Mouse (Mus musculus) hindbrain, embryonic 11.5 days (tissue): ENCODE data around the gene Hcls1. TPM values are rescaled to one million over a fixed set of nuclear protein-coding genes. Genes with fewer than 3 reads are reported as not detected.

Experiments used
- ATAC-seq: fragments of 200-750 bp; cut with Nextera tagmentation; 2 replicates; pipeline ENCODE4 v1.8.0; 2017; ENCODE audit warnings: mild to moderate bottlenecking, moderate TSS enrichment, moderate library complexity; ENCODE audit not compliant: low FRiP score
- DNase-seq: peaks from one replicate; pipeline ENCODE4 v3.0.0-alpha.2; 2015; ENCODE audit warnings: low spot score
- H3K27ac ChIP-seq: fragments of 300-500 bp; sonication (generic); 2 replicates; pipeline ENCODE4 v1.5.1; 2014; ENCODE audit warnings: mild to moderate bottlenecking, low read depth, low read length
- H3K27me3 ChIP-seq: fragments of 300-500 bp; sonication (generic); 2 replicates; pipeline ENCODE4 v1.6.1; 2014; ENCODE audit warnings: mild to moderate bottlenecking, low read length, moderate library complexity, mixed read lengths; ENCODE audit not compliant: control insufficient read depth, insufficient read depth
- H3K36me3 ChIP-seq: fragments of 300-500 bp; sonication (generic); 2 replicates; pipeline ENCODE4 v1.6.1; 2014; ENCODE audit warnings: mild to moderate bottlenecking, low read length, moderate library complexity, mixed read lengths; ENCODE audit not compliant: control insufficient read depth, insufficient read depth
- H3K4me1 ChIP-seq: fragments of 300-500 bp; sonication (generic); replicated peaks from 2 replicates; pipeline ENCODE4 v1.6.1; 2014; ENCODE audit warnings: low read length, mixed read lengths; ENCODE audit not compliant: control insufficient read depth, insufficient read depth
- H3K4me2 ChIP-seq: fragments of 300-500 bp; sonication (generic); replicated peaks from 2 replicates; pipeline ENCODE4 v1.6.1; 2014; ENCODE audit warnings: mild to moderate bottlenecking, low read depth, low read length
- H3K4me3 ChIP-seq: fragments of 300-500 bp; sonication (generic); 2 replicates; pipeline ENCODE4 v1.5.1; 2014; ENCODE audit warnings: low read depth, low read length
- H3K9ac ChIP-seq: fragments of 300-500 bp; sonication (generic); 2 replicates; pipeline ENCODE4 v1.6.1; 2014; ENCODE audit warnings: low read depth, low read length
- H3K9me3 ChIP-seq: fragments of 300-500 bp; sonication (generic); 2 replicates; pipeline ENCODE4 v1.6.1; 2016; ENCODE audit warnings: low read length; ENCODE audit not compliant: control insufficient read depth
- WGBS: fragments of 180-500 bp; shearing (Covaris S2); extraction: QIAGEN DNeasy Blood & Tissue Kit; methylation state at CpG from one replicate; pipeline ENCODE4 v1.1.7; 2014; 5-methylcytosine and 5-hydroxymethylcytosine counted together
- polyA plus RNA-seq: library from polyadenylated mRNA; unstranded; fragments of >200 nt; fragmentation: Nextera tagmentation; extraction: Ambion mirVana; gene quantifications from 2 replicates; pipeline ENCODE4 v1.2.1, GENCODE M21; 2014

Hcls1 gene
- polyA plus RNA-seq, 1 experiment from 2014 or later = 0.79 TPM

DNA sequence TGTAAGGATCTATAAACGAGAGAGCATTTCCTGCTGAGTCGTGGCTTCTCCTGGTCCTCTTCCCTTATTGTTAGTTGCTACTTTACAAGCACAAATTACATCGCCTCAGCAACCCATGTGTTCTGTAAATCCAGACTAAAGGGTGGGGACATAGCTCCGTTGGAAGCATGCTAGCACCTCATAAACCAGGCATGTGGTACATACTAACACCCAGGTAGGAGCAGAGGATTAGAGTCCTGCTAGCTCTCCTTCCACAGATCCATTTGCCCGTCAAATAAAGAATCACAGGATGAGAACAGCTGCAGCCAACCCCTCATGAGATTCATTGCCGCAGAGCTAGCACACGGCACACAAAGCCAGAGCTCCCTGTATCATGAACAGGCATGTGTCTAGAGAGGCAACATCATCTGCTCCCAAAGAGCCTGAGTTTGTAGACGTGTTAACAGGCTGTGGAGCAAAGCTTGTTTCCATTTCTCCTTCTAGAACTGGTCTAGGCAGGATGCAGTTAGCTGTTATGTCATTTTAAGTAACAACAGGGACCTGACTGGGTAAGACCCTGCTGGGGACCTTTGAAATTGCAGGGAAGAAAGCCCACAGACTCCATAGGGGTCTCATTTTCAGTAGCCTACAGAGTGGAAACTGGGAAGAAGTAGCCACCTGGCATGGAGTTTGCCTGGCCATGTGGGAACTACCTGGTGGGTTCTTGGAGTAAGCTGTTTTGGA, 15.0 kb downstream of the Hcls1 start:
- Histone ChIP-seq H3K9me3 (no peaks in the 10 kb centered on the region), H3K9ac (no peak overlapping the region), H3K4me3 (no peak overlapping the region), H3K27ac (no peak overlapping the region), H3K4me2 (no peak overlapping the region), H3K36me3 (no peaks in the 10 kb centered on the region), H3K4me1 (no peaks in the 10 kb centered on the region), H3K27me3 (no peaks in the 10 kb centered on the region)
- 74% methylated on average over 8 of the region's 8 CpGs for WGBS
- ATAC-seq = no peak
- DNase-seq = peak; percentile 11

DNA sequence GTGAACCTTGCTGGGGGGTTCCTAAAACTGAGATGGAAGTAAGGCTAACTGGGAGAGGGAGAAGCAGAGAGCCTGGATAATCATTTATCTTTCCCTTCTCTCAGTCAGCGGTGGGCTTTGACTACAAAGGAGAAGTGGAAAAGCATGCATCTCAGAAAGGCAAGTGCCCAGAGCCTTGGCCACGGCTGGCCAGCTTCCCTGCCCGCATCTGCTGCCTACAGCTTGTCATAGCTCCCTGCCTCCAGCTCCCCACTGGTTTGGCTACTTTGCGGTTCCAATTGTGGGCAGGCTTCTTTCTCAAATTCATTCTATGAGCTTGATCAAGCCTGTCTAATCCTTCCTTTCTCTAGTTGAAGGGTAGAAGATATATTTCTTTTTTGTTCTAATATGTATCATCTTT, 16.2 kb downstream of the Hcls1 start:
- Histone ChIP-seq H3K4me3 (no peak overlapping the region), H3K27ac (no peak overlapping the region), H3K4me1 (no peaks in the 10 kb centered on the region), H3K4me2 (no peak overlapping the region), H3K36me3 (no peaks in the 10 kb centered on the region), H3K9ac (no peak overlapping the region), H3K9me3 (no peaks in the 10 kb centered on the region), H3K27me3 (no peaks in the 10 kb centered on the region)
- no peak for ATAC-seq
- 35% methylated on average over 4 of the region's 4 CpGs for WGBS
- DNase-seq = no peak

DNA sequence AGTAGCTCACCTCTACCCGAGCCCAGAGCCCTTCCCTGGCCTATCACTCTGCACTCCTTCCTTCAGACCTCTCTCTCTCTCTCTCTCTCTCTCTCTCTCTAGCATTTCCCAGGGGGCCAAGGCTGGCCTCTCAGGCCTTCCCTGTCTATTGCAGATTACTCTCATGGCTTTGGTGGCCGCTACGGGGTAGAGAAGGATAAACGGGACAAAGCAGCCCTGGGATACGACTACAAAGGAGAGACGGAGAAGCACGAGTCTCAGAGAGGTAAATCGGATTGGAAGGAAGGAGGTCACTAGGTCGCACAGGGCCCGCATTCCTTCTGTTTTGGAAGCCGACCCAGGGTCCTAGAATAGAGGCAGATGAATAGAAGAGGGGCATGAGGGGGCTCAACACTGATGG, 20.3 kb downstream of the Hcls1 start:
- Histone ChIP-seq H3K4me3 (no peak overlapping the region), H3K4me1 (no peaks in the 10 kb centered on the region), H3K9me3 (no peaks in the 10 kb centered on the region), H3K4me2 (no peak overlapping the region), H3K36me3 (no peaks in the 10 kb centered on the region), H3K9ac (no peak overlapping the region), H3K27me3 (no peaks in the 10 kb centered on the region), H3K27ac (no peak overlapping the region)
- no peak for DNase-seq
- whole genome bisulfite sequencing = 52% methylated on average over 11 of the region's 11 CpGs
- ATAC-seq = no peak

DNA sequence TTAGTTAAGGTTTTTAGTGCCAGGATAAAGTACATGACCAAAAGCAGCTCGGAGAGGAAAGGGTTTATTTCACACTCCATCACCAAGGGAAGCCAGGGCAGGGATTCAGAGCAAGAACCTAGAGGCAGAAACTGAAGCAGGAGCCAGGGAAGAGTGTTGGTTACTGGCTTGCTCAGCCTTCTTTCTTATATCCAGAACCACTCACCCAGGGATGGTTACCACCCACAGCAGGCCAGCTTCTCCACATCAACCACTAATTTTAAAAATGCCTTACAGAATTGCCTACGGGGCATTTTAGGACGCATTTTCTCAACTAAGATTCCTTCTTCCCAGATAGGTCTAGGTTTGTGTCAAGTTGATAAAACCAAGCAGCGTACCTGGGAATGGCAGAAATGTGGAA, 28.6 kb downstream of the Hcls1 start:
- Histone ChIP-seq H3K4me3 (no peak overlapping the region), H3K4me2 (no peak overlapping the region), H3K9me3 (no peaks in the 10 kb centered on the region), H3K27ac (no peak overlapping the region), H3K9ac (no peak overlapping the region), H3K36me3 (no peaks in the 10 kb centered on the region), H3K4me1 (no peaks in the 10 kb centered on the region), H3K27me3 (no peaks in the 10 kb centered on the region)
- 89% methylated on average over 4 of the region's 4 CpGs for WGBS
- no peak for ATAC-seq
- no peak for DNase-seq

DNA sequence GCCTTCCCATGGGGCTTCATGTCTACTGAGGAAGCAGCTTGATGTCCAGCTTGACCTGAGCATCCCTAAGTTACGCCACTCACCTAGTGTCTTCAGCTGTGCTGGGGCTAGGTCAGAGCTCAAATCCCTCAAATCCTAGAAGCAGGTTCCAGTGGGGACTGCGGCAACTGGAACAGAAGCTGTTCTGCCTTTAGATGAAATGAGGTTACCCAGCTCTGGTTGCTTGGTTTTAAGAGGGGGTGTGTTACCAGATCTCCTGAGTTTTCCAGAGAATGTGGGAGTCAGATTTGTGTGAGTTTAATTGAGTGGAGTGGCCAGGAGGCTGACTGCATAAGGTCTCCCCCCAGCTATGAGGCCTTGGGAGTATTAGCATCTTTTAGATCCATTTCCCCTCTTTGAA, 44.3 kb downstream of the Hcls1 start:
- no peaks in the 10 kb centered on the region for H3K9me3 ChIP-seq
- no peak overlapping the region for H3K4me2 ChIP-seq
- no peaks in the 10 kb centered on the region for H3K4me1 ChIP-seq
- DNase-seq (no peak), ATAC-seq (no peak)
- no peaks in the 10 kb centered on the region for H3K36me3 ChIP-seq
- no peak overlapping the region for H3K4me3 ChIP-seq
- H3K9ac ChIP-seq = no peak overlapping the region
- H3K27me3 ChIP-seq = no peaks in the 10 kb centered on the region
- WGBS = 91% methylated on average over 2 of the region's 2 CpGs
- no peak overlapping the region for H3K27ac ChIP-seq

DNA sequence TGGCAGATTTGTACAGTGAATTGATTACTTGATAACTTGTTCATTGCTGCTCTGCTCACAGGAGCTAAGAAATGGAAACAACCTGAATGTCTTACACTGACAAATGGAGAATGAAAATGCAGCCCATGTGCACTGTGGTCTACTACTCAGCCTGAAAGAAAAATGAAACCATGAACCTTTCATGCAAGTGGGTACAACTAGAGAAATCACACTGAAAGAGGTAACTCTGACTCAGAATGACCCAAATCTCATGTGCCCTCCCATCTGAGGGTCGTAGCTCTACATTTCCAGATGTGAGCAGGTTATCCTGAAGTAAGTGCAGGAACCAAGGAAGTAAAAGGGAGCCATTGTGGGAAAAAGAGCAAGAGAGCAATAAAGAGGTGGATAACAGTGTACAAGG, 49.0 kb downstream of the Hcls1 start:
- Histone ChIP-seq H3K9me3 (no peaks in the 10 kb centered on the region), H3K27ac (no peak overlapping the region), H3K4me1 (no peaks in the 10 kb centered on the region), H3K27me3 (no peaks in the 10 kb centered on the region), H3K4me2 (no peak overlapping the region), H3K4me3 (no peak overlapping the region), H3K9ac (no peak overlapping the region), H3K36me3 (no peaks in the 10 kb centered on the region)
- no peak for DNase-seq
- ATAC-seq = no peak
- 84% methylated on average over 1 of the region's 1 CpGs for WGBS

DNA sequence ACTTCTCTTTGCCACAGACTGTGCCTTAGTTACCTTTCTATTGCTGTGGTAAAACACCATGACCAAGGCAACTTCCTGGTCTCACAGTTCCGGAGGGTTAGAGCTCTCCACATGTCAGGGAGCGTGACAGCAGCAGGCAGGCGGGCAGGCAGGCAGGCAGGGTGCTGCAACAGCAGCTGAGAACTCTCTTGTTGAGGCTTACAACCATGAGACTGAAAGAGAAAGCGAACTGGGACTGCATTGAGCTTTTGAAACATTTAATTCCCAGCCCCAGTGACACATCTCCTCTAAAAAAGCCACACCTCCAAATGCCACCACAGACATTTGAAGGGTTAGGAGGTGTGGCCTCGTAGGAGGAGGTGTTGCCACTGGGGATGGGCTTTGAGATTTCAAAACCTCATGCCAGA, 50.9 kb downstream of the Hcls1 start:
- Histone ChIP-seq H3K36me3 (no peaks in the 10 kb centered on the region), H3K9ac (no peak overlapping the region), H3K9me3 (no peaks in the 10 kb centered on the region), H3K27me3 (no peaks in the 10 kb centered on the region), H3K27ac (no peak overlapping the region), H3K4me1 (no peaks in the 10 kb centered on the region), H3K4me3 (no peak overlapping the region), H3K4me2 (no peak overlapping the region)
- WGBS = 68% methylated on average over 5 of the region's 5 CpGs
- ATAC-seq (no peak), DNase-seq (no peak)

DNA sequence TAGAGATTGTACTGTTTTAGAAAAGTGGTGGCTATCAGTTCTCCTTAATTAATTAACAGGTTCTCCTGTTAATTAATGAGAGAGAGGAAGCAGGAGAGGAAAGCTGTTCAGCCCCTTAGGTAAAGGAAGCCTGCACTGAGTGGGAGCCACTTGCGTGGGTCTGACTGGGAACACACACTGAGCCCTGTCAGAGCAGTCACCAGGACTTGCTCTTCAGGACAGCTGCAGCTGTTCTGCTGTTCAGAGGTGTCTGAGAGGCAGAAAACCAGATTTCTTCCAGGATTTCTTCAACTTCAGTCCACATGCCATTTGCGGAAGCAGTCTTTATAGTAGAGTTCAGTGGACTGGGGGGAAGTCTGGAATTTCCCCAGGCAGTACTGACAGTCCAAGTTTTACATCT, 52.6 kb downstream of the Hcls1 start:
- WGBS = 77% methylated on average over 2 of the region's 2 CpGs
- Histone ChIP-seq H3K9ac (no peak overlapping the region), H3K9me3 (no peaks in the 10 kb centered on the region), H3K27ac (no peak overlapping the region), H3K4me1 (no peaks in the 10 kb centered on the region), H3K36me3 (no peaks in the 10 kb centered on the region), H3K27me3 (no peaks in the 10 kb centered on the region), H3K4me2 (no peak overlapping the region), H3K4me3 (no peak overlapping the region)
- no peak for ATAC-seq
- no peak for DNase-seq

DNA sequence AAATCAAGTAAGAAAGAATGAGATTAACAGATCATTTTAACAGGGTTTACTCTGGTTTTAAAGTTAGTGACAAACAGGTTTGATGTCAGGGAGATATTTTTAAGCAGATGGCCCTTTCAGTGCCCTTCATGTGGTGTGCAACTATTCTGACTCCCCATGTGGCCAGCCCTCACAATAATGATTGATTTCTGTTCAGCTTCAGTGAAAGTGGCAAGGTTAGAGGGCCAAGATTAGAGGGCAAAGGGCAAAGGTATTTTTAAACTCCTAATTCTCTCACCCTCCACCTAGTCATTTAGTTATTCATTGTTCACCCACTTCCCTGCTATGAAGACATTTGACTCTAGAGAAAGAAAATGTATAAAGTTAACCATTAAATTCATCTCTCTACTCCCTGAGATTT, 53.3 kb downstream of the Hcls1 start:
- Histone ChIP-seq H3K9ac (no peak overlapping the region), H3K27me3 (no peaks in the 10 kb centered on the region), H3K27ac (no peak overlapping the region), H3K36me3 (no peaks in the 10 kb centered on the region), H3K9me3 (no peaks in the 10 kb centered on the region), H3K4me1 (no peaks in the 10 kb centered on the region), H3K4me3 (no peak overlapping the region), H3K4me2 (no peak overlapping the region)
- DNase-seq (no peak), ATAC-seq (no peak)
